Mouse (Mus musculus) induced T-regulatory cell, adult 2 months (primary cell): ENCODE measurements around the gene Atp8a2.
"Not testable (repeated sequence)": the region's sequence is repeated elsewhere in the genome, so short reads cannot be mapped to it uniquely, and the experiment has no call there.

Source experiments
- DNase-seq: peaks from one replicate; pipeline ENCODE4 v3.0.0-alpha.2; 2012; ENCODE audit warnings: low read depth

Gene Atp8a2

DNA sequence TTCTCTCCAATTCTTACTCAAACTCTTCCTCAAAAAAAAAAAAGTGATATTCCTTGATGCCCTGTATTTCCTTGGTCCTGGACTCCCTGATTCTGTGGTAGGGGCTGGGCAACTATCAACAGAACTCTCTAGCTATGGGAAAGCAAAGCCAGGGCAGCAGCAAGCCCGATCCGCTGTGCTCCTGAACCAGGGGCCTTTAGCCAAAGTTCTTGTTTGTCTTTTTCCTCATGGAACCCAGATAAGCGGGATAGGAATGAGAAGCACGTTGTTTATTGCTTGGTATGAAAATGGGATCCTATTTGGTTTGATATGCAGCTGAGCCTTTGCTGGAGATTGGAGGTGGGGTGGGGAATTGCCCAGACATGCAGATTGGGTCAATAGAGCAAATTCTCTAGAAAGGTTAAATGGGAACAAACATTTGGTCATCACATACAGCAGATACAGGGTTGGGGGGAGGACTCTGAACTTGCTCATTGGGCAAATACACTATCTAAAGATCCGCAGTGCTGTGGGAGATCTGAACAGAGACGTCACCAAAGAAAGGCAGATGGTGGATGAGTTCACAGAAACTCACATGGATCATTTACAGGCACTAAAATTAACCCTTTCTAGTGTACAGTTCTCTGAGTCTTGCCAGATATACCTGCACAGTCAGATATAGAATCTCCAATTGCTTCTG lies 353.6 kb downstream of the Atp8a2 start:
- DNase-seq: no peak

DNA sequence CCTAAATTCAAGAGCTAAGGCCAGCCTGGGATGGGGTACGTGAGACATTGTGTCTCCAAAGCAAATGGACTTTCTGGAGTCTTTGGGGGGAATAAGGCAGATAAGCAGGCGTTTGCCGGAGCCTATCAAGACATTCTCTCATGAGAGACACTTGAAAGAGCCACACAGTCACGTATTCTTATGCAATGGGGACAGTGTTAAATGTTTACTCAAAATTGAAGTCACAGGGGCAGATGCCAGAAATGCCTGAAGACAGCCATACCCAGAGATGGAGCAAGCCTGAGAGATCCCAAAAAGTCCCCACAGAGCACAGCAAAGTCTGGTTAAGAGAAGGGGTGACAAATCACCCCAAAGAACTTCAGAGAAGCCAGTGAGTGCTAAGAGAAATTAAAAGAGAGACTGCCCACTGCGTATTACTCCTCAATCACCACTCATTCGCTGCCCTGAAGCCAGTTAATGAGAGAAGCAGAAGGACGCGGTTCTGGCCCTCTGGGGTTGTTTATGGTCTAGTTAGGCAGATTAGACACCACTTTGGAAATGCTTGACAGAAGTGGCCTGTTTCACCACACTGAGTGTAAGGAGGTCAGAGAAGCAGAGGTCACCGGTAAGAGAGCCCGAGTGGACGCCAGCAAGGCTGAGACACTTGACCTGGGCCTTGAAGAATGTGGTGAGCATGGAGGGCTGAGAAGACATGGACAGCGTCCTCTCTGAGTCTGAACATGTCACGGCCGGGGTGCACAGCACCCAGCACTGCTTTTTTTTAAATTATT lies 356.8 kb downstream of the Atp8a2 start:
- DNase-seq: no peak

DNA sequence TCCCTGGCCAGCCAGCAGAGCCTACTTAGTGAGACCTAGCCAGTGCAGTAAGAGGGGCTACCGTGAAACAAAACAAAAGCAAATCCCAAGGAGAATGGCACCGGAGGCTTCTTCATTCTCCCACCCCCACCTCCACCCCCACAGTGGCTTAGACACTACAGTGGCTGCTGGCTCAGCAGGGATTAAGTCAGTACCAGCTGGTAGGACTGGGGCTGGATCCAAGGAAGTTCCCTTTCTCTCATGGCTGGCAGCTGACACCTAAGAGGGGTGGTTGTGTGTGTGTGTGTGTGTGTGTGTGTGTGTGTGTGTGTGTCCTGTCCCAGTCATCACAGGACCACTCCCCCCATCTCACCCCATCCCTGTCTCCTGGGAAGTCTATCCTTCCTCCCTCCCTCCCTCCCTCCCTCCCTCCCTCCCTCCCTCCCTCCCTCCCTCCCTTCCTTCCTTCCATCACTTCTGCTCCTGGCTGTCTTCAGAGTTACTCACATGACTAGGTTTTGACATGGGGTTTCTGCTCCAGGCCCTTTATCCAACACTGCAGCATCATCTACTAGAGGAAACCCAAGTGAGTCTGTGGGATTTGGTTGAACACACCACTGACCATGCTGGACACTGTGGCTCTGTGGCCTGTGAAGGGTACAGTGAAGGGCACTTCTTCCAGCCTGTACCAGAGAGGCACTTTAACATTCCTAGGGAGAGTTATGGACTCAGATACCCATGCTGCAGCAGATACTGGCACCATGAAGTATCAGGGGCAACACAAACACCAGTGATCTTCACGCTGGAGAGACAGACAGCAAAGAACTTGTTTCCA lies 358.3 kb downstream of the Atp8a2 start:
- DNase-seq: not testable (repeated sequence)

DNA sequence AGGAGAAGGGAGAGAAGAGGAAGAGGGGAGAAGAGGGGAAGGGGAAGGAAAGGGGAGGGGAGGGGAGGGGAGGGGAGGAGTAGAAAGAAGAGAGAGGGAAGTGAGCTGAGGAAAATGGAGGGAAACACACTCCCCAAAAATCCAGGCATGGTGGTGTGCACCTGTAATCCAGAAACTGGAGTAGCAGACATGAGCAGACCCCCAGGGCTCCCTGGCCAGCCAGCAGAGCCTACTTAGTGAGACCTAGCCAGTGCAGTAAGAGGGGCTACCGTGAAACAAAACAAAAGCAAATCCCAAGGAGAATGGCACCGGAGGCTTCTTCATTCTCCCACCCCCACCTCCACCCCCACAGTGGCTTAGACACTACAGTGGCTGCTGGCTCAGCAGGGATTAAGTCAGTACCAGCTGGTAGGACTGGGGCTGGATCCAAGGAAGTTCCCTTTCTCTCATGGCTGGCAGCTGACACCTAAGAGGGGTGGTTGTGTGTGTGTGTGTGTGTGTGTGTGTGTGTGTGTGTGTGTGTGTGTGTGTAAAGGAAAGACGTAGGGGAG lies 359.2 kb downstream of the Atp8a2 start:
- DNase-seq: not testable (repeated sequence)

DNA sequence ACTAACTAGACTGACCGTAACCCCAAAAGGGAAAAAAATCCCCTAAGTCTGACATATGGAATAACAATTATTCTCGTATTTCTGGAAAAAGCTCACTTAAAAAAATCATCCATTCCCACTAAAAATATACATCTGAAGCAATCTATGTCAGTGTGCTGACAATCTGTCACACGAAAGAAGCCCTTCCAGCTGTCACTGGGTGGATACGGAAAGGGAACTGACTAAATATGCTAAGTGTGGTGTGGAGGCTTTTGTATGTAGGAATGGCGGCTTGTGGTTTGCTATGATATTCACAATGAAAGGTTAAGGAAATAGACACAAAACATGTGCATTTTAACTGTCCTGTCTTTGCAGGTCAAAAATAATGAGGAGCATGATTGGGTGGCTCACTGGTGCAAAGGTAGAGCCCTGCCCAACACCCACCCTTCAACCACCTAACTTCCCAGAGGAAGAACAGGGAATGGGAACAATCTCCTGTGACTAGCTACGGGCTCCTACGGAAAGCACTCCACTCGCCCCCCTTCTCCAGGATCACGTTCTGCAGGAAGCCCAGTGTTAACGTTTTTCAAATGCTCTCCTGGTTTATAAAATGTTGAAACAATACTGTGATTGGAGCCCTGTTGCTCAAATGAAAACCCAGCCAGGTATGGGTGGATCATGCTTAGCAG lies 360.0 kb downstream of the Atp8a2 start:
- DNase-seq: no peak

DNA sequence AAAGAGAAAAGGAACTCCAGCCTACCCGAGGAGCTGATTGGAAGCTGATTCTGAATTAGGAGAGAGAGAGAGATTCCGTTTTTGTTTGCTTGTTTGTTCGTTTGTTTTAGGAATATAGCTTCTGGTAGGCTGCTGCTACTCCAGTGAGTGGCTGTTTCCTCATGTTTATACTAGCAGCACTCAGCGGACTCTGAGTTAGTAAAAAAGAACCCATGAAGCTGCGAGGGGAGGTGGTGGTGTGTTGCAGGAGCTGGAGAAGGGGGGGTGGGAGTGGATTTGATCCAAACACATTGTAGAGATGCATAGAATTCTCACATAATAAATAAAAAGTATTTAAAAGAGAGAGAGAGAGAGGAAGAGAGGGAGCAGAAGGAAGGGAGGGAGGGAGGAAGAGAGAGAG lies 367.4 kb downstream of the Atp8a2 start:
- no peak for DNase-seq

DNA sequence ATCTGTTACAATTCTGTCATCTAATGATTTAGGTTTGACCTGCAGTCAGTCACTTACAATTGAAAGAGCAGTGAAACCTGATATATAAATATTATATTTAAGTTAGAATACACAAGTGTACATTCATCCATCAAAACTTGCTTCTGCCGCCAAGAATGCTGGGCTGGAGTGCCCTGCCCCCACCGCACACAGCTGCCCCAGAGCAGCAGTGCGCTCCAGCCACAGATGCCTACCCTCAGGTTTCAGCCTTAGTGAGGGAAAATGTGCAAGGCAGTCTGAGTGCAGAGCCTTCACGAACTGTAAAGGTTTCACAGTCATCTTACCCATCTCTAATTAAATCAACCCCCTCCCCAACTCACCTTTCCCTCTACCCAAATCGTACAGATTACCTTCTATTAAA lies 369.6 kb downstream of the Atp8a2 start:
- DNase-seq: no peak

DNA sequence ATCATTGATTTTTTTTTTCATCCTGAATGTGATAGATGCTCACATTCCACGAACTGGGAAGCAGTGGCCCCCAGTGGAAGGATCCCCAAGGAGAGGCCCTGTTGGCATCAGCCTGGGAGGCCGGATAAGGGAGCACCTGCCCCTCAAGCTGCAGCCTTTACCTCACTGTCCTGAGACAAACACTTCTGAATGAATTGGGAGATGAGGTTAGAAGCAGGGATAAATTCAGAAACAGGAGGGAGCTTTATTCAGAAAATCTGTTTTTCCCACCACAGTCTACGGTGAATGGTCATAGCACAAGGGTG lies 376.9 kb downstream of the Atp8a2 start:
- DNase-seq: no peak

DNA sequence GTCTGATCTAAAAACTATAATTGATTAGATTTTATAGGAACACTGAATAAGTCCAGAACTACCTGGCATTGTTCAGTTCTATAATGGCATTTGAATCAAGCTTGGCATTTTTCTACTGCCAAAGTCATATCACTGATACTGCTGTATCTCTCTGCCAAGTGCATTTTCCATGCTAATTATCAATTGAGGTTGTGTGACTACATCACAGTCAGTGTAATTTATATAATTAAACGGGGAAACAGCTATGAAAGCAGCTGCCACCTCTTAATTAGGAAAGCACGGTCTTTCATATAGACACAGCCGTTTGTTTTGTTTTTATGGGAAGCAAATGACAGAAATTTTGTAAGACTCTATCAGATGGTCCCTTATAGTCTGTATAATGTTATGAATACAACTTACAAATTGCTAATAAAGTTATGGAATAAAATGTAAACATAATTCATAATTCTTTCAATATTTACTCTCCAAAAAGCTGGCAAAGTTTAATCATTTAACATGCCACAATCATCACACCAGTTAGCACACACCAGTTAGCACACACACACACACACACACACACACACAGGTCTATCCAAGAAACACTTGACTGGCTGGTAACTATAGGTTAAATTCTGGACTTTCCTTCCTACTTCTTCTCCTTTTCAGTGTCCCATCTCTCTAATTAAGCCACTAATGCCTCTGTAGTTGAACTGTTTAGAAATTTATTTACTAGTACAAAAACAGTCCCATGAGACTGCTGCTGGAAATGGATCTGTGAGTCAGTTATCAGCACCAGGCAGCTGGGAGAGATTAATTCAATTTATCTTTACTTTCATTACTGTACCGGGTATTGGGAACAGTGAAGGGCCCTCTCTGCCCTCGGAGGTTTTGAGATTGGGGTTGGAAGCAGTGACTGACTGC lies 377.5 kb downstream of the Atp8a2 start:
- DNase-seq: no peak

DNA sequence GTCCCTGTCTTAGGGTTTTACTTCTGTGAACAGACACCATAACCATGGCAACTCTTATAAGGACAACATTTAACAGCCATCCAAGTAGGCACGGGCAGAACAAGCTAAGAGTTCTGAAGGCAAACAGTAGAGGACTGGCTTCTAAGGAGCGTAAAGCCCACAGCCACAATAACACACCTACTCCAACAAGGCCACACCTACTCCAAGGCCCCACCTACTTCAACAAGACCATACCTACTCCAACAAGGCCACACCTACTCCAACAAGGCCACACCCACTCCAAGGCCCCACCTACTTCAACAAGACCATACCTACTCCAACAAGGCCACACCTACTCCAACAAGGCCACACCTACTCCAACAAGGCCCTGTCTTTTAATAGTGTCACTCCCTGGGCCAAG lies 386.7 kb downstream of the Atp8a2 start:
- DNase-seq: not testable (repeated sequence)

DNA sequence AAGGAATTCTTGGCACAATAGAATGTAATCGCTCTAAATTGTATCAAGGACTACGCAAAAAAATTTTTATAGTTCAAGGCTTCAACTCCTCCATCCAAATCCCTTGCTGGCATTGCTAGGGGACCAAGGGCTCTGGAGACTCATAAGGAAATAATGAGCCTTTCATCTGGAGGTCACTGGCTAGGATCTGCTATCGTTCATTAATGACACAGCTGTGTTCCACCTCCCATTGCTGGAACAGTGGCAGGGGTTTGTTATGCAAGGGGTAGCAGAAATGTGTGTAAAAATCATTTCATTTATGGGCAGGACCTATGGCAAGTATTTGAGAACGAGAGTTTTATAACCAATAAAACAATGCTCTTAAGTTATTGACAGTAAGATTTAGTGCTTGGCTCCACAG lies 387.2 kb downstream of the Atp8a2 start:
- no peak for DNase-seq

DNA sequence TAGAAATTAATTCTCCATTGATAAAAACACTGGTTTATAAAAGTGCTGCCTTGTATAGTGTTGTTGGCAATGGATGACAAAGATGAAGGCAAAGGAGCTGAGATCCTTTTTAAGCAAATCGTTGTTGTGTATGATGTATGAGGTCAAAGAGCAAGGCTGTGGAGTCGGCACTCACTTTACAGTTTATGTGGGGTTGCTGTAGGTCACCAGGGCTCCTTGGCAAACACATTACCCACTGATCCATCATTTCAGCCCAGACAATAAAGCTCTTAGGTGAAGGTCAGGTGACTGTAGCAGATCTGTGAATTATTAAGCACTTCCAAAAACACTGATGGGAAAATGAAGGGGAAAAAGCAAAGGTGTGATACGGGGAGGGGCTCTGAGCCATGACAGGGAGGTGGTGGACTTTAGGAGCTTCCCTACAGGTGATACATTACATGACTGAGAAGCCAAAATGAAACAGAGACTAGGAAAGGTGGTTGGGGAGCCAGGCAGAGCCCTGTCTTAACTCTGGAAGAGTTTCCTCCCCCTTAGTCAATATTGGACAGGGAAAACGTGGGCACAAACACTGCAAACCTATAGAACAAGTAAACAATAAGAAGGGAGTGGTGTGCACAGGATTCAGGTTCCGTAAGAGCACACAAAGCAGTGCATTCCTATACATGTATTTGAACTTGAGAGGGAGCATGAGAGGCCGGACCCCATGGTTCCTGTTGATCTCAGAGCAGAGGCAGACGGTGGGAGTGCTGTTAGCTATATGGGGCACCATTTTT lies 389.3 kb downstream of the Atp8a2 start:
- no peak for DNase-seq

DNA sequence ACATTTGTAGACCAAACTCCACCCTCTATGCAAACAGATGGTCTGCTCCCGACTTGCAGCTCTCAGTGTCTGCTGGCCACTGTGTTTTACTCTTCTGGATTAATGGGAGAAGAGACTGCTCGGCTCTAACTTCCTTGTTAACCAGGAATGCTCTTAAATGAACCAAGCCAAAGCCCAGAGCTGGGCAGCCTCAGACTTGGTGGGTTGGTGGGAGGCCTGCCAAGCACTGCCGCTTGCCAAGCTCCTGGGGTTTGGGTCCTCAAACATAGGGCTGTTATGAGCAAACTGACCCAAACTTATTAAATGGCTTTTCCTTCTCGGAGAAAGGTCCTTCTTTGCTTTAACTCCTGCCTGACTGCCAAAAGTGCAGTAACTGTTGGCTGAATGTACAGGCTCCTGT lies 390.1 kb downstream of the Atp8a2 start:
- DNase-seq: no peak

DNA sequence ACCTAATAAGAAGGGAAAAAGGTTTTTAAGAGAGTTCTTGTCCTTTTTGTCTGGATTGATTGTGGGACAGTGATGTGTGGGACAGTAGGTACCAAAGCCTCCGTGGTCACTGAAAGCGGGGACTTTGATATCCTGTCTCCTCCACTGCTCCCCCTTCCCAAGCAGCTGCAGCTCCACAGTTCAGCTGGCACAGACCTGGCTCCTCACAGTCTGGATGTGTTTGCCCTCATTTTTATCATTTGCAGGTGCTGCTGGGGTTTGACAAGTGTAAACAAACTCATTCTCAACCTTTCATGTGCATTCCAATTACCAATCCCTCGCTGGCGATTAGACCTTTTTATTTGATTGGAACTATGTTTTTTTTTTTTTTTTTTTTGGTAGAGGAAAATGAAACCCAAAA lies 390.8 kb downstream of the Atp8a2 start:
- no peak for DNase-seq

DNA sequence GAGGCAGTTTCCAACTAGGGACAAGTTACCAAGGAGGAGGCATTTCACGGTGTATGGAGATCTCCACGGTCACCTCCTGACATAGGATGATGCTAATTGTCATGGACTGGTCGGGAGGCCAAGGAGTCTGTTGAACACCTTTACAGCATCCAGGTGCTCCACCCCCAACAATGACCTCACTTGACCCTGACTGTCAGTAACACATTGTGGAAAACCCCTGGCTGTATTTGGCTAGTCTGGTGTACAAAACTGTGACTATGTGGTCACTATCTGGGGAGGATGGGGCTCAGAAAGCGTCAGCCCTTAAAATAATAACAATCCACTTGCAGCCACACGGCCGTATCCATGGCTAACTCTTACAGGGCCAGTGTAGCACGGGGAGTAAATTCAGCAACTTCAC lies 391.3 kb downstream of the Atp8a2 start:
- DNase-seq: no peak

DNA sequence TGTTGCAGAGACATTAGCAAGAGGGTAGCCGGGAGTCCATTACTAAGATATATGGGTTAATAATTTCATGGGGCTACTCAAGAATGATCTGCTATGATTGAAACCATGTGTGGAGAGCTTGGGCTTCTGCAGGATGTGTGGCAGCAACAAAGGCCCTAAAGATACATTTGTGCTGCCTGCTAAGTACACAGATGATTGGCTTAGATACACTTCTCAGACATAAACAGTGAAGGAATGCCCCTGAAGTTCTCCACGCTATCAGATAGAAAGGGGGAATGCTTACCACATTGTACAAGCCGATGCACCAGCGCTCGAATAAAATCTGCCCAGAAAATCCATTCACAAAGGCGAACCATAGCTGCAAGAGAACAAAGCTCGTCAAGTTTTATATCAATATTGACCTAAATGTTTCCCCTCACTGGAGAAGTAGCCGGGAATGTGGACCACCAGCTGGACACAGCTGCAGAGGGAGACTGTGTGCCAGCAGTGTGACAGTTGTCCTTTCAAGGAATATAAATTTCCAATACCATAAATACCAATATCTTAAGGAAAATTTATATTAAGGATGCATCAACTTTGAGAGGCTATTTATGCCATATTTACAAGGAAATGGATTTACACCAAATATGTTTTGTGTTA lies 394.9 kb downstream of the Atp8a2 start:
- no peak for DNase-seq

DNA sequence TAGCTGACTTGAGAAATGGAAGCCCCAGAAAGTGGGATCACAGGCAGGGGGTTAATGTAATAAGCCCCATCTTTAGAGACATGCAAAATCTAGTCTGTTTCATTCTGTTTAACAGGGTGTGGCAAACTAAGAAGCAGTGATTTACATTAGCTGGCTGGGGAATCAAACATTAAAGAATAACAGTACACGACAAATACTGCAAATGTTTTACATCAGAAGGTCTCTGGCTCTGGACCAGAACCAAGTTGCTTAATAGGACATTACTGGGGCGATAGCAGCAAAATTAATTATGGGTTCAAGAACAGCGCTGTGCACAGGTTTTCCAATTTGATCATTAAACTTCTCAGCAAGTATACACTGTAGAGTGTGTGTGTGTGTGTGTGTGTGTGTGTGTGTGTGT lies 397.5 kb downstream of the Atp8a2 start:
- no peak for DNase-seq

DNA sequence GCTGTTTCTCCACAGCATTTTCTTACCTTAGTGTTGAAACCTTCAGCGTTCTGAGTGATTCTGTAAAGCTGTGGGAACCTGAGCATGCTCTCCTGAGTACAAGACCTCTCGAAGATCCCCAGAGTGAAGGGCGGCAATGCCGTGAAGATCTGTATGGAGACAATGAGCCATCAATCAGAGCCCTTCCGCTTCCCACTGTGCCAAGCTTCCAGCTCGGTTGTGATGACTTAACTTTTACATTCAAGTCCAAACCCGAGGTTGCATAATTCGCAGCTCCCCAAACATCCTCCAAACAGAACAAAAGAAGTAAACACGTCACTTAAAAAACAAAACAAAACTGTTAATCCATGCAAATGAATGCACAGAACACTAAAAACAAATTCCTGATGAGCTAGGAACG lies 403.1 kb downstream of the Atp8a2 start:
- DNase-seq: no peak

DNA sequence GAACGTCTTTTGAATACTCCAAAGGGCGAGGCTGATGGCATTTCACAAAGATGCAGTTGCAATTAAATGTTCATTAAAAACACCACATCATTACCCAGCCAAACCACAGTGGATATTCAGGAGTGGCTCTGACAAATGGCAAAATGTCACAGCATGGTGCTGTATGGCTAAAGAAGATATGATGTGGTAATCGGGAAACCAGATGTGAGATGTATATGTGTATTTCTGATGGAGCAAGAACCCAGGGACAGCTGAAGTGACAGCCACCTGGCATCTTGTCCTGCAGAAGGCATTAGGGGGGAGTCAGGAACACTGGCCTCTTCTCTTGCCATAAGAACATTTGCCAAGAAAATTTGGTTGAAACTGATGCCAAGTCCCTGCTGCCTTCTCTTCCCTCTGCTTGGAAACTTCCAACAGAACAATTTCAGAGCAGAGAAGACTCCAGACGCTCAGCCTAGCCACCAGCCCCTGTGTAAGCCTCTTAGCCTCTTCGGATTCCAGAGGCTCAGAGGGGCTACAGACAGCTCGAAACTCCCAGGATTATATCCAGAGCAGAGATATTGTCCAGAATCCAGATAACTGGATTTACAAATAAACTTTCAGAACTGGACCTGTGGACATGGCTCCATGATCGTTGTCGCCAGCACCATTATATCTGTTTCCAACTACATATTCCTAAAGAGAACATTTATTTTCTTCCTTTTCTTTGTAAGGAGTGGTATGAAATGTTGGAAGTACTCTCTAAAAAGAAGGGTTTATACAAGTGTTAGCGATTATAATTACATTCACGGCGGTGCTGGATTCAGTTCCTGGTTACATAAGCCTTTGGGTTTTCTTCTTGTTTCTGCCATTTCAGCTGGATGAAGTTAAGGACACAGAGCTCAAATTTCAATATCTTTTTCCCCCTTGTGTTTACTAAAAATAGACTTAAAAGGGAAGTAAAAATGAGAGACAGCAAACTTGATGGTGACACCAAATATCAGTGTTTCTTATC lies 413.3 kb downstream of the Atp8a2 start:
- DNase-seq: no peak
